Mouse (Mus musculus) bone marrow, adult 2 months (tissue): ENCODE data around the gene Bex1.

Experiments
- CTCF ChIP-seq: fragments of 200-500 bp; IDR thresholded peaks from 2 replicates; pipeline ENCODE4 v1.5.1; 2011; ENCODE audit warnings: low read length, control low read depth; ENCODE audit not compliant: control insufficient read depth, insufficient read depth
- POLR2A ChIP-seq: fragments of 200-500 bp; IDR thresholded peaks from 2 replicates; pipeline ENCODE4 v1.6.1; 2011; ENCODE audit warnings: low read depth, mild to moderate bottlenecking, control low read depth, low read length, borderline replicate concordance; ENCODE audit not compliant: control insufficient read depth

DNA sequence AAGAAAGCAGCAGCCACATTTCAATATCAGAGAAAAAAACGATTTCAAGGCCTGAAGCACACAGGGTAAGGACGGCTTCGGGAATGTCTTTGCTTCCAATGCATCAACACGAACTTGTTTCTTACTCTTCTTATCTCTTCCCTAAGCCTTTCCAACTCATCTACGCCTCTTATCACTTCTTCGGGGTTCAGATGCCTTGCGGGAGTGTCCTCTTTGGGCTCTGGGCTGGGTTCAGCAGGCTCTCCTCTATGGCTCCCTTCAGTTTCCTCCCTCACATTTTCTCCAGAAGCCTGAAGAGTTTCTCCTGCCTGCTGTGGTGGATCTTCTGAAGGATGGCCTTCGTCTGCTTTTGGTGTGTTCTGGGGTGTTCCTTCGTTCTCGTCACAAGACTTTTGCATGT is 44.7 kb downstream of the Bex1 start:
- no peak for TF ChIP-seq CTCF
- no peak for TF ChIP-seq POLR2A
